Mouse (Mus musculus) cerebellum, adult 2 months (tissue): ENCODE measurements at regions not wholly inside any gene's neighbourhood (a gene's known extent, or its start where the extent isn't known, plus 50 kb on each side); places are given as distances from the start of the nearest gene placed in this dataset.

Experiments used
- DNase-seq, 2 experiments: peaks; one replicate each; pipeline ENCODE4 v3.0.0; 2021
- H3K27ac ChIP-seq: fragments of 200-500 bp; 2 replicates; pipeline ENCODE4 v1.5.1; 2012; ENCODE audit warnings: low read length, control low read depth, inconsistent platforms; ENCODE audit not compliant: insufficient read depth
- H3K27me3 ChIP-seq: fragments of 200-500 bp; 2 replicates; pipeline ENCODE4 v1.6.1; 2012; ENCODE audit warnings: inconsistent platforms, mild to moderate bottlenecking, low read length, moderate library complexity; ENCODE audit not compliant: control insufficient read depth, insufficient read depth
- H3K4me1 ChIP-seq: fragments of 200-500 bp; 2 replicates; pipeline ENCODE4 v1.6.1; 2011; ENCODE audit warnings: low read length; ENCODE audit not compliant: control insufficient read depth, insufficient read depth
- H3K4me3 ChIP-seq: fragments of 200-500 bp; replicated peaks from 2 replicates; pipeline ENCODE3; 2011; ENCODE audit warnings: mild to moderate bottlenecking, low read depth, low read length, control low read depth; ENCODE audit not compliant: insufficient read depth
- CTCF ChIP-seq: fragments of 200-500 bp; IDR thresholded peaks from 2 replicates; pipeline ENCODE4 v1.5.1; 2011; ENCODE audit warnings: low read depth, mild to moderate bottlenecking, control low read depth, low read length, moderate library complexity, borderline replicate concordance; ENCODE audit not compliant: insufficient read depth
- POLR2A ChIP-seq: fragments of 200-500 bp; IDR thresholded peaks from 2 replicates; pipeline ENCODE4 v1.6.1; 2011; ENCODE audit warnings: low read length, control low read depth, borderline replicate concordance; ENCODE audit not compliant: insufficient read depth
- WGBS: fragments of 180-500 bp; shearing (Covaris S2); methylation state at CpG from one replicate; pipeline ENCODE4 v1.1.7; 2018; 5-methylcytosine and 5-hydroxymethylcytosine counted together

- Histone ChIP-seq H3K4me1 (no peaks in the 10 kb centered on the region), H3K27ac (no peak overlapping the region), H3K4me3 (no peak overlapping the region), H3K27me3 (no peaks in the 10 kb centered on the region)
- WGBS: 84% methylated on average over 7 of the region's 7 CpGs
- TF ChIP-seq POLR2A: no peak
- TF ChIP-seq CTCF: no peak
- DNase-seq: no peak
Measured at GRCm38 (mm10) chr8:35249747-35250375, 515.7 kb upstream of the Gm19410 start.

- H3K27ac ChIP-seq: no peak overlapping the region
- no peaks in the 10 kb centered on the region for H3K27me3 ChIP-seq
- no peaks in the 10 kb centered on the region for H3K4me1 ChIP-seq
- no peak overlapping the region for H3K4me3 ChIP-seq
- 81% methylated on average over 4 of the region's 4 CpGs for WGBS
- DNase-seq: no peak
- TF ChIP-seq CTCF (no peak), POLR2A (no peak)
Measured at GRCm38 (mm10) chr8:35250641-35251040, 514.9 kb upstream of the Gm19410 start.

GRCm38 (mm10) chr8:35253946-35254345 lies 511.6 kb upstream of the Gm19410 start:
- TF ChIP-seq POLR2A: no peak
- TF ChIP-seq CTCF: no peak
- Histone ChIP-seq H3K4me3 (no peak overlapping the region), H3K4me1 (no peaks in the 10 kb centered on the region), H3K27ac (no peak overlapping the region), H3K27me3 (no peaks in the 10 kb centered on the region)
- WGBS: 89% methylated on average over 4 of the region's 4 CpGs
- no peak for DNase-seq

GRCm38 (mm10) chr8:35255327-35255726 lies 510.3 kb upstream of the Gm19410 start:
- Histone ChIP-seq H3K4me1 (no peaks in the 10 kb centered on the region), H3K4me3 (no peak overlapping the region), H3K27me3 (no peaks in the 10 kb centered on the region), H3K27ac (no peak overlapping the region)
- TF ChIP-seq POLR2A (no peak), CTCF (no peak)
- DNase-seq: no peak
- 87% methylated on average over 2 of the region's 2 CpGs for WGBS

DNA sequence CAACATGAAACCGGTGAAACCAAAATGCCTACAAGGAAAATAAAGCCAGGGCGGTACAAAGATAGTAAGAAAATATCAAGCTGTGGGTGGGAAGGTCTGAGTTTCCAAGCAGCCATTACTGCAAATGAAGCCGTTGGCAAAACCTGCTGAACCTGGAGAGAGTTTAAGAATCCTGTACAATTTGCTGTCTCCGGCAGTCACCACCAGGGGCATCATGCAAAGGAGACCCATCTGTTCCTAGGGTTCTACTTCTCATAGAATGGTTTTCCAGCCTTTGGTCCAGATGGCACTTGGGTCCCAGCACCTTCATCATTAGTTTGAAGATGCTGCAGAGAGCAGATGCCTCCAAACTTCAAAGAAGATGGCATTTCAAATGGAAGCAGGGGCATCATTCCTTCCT lies 508.6 kb upstream of the Gm19410 start:
- no peaks in the 10 kb centered on the region for H3K4me1 ChIP-seq
- no peak overlapping the region for H3K4me3 ChIP-seq
- WGBS: 36% methylated on average over 4 of the region's 4 CpGs
- no peak overlapping the region for H3K27ac ChIP-seq
- peak; percentile 6 to 9 for DNase-seq
- peak; percentile 35; the same call in 1 of the 2 replicates for TF ChIP-seq CTCF
- no peak for TF ChIP-seq POLR2A
- no peaks in the 10 kb centered on the region for H3K27me3 ChIP-seq

GRCm38 (mm10) chr8:35268221-35268620 lies 497.4 kb upstream of the Gm19410 start:
- H3K4me3 ChIP-seq: no peak overlapping the region
- no peaks in the 10 kb centered on the region for H3K27me3 ChIP-seq
- no peaks in the 10 kb centered on the region for H3K4me1 ChIP-seq
- 51% methylated on average over 5 of the region's 5 CpGs for WGBS
- no peak overlapping the region for H3K27ac ChIP-seq
- no peak for TF ChIP-seq POLR2A
- no peak for TF ChIP-seq CTCF
- DNase-seq: no peak

DNA sequence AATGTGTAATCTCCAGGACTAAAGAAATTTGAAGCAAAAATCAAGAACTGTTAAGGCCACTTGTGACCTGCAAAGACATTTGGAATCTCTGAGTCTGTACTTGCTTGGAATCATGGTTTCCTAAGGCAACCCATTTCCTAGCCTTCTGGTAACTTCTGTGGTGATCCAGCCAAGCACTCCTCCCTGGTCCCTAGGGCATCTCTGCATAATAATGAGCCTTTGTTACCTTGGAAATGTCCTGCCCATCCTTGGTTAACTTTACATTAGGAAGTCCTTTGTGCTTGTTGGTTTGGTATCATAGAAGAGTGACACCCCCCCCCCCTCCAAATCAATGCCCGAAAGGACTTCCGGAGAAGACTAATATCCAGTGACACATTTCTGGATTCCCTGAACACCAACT lies 496.6 kb upstream of the Gm19410 start:
- Histone ChIP-seq H3K4me3 (no peak overlapping the region), H3K4me1 (no peaks in the 10 kb centered on the region), H3K27me3 (no peaks in the 10 kb centered on the region), H3K27ac (no peak overlapping the region)
- 86% methylated on average over 2 of the region's 2 CpGs for WGBS
- TF ChIP-seq POLR2A (no peak), CTCF (no peak)
- DNase-seq: no peak

GRCm38 (mm10) chr8:35275972-35276371 lies 489.6 kb upstream of the Gm19410 start:
- no peak overlapping the region for H3K27ac ChIP-seq
- no peaks in the 10 kb centered on the region for H3K4me1 ChIP-seq
- 87% methylated on average over 8 of the region's 8 CpGs for WGBS
- H3K4me3 ChIP-seq: no peak overlapping the region
- no peak for TF ChIP-seq POLR2A
- no peak for TF ChIP-seq CTCF
- no peaks in the 10 kb centered on the region for H3K27me3 ChIP-seq
- DNase-seq: no peak
